Mouse (Mus musculus) forebrain, embryonic 12.5 days (tissue): ENCODE measurements around the gene Sox8. TPM values are rescaled to one million over a fixed set of nuclear protein-coding genes. Genes with fewer than 3 reads are reported as not detected.

Experiments used
- ATAC-seq: fragments of 200-750 bp; cut with Nextera tagmentation; 2 replicates; pipeline ENCODE4 v1.8.0; 2017; ENCODE audit warnings: moderate TSS enrichment; ENCODE audit not compliant: low FRiP score
- H3K27ac ChIP-seq: fragments of 300-500 bp; sonication (generic); 2 replicates; pipeline ENCODE4 v1.5.1; 2016; ENCODE audit warnings: mild to moderate bottlenecking
- H3K27me3 ChIP-seq: fragments of 300-500 bp; sonication (generic); 2 replicates; pipeline ENCODE4 v1.6.1; 2016; ENCODE audit warnings: mild to moderate bottlenecking
- H3K36me3 ChIP-seq: fragments of 300-500 bp; sonication (generic); replicated peaks from 2 replicates; pipeline ENCODE4 v1.6.1; 2016; ENCODE audit warnings: mild to moderate bottlenecking
- H3K4me1 ChIP-seq: fragments of 300-500 bp; sonication (generic); 2 replicates; pipeline ENCODE4 v1.6.1; 2016
- H3K4me2 ChIP-seq: fragments of 300-500 bp; sonication (generic); 2 replicates; pipeline ENCODE4 v1.6.1; 2016; ENCODE audit warnings: mild to moderate bottlenecking, moderate library complexity
- H3K4me3 ChIP-seq: fragments of 300-500 bp; sonication (generic); replicated peaks from 2 replicates; pipeline ENCODE4 v1.5.1; 2016; ENCODE audit warnings: mild to moderate bottlenecking
- H3K9ac ChIP-seq: fragments of 300-500 bp; sonication (generic); 2 replicates; pipeline ENCODE4 v1.6.1; 2016; ENCODE audit warnings: mild to moderate bottlenecking
- H3K9me3 ChIP-seq: fragments of 300-500 bp; sonication (generic); 2 replicates; pipeline ENCODE4 v1.6.1; 2016
- WGBS: fragments of 180-500 bp; shearing (Covaris S2); methylation state at CpG from one replicate; pipeline ENCODE4 v1.1.7; 2016; 5-methylcytosine and 5-hydroxymethylcytosine counted together
- polyA plus RNA-seq: library from polyadenylated mRNA; unstranded; fragments of >200 nt; fragmentation: Nextera tagmentation; extraction: Ambion mirVana; gene quantifications from 2 replicates; pipeline ENCODE4 v1.2.1, GENCODE M21; 2016

Sox8 gene
- polyA plus RNA-seq, 1 experiment from 2014 or later, result 10.3 TPM

GRCm38 (mm10) chr17:25541768-25542167 is 28.7 kb downstream of the Sox8 start:
- no peak for ATAC-seq
- 0 out of 2 replicates have a peak, but pooled peaks cover 2% of the 10 kb centered on the region for H3K9me3 ChIP-seq
- H3K27ac ChIP-seq, result no peak overlapping the region
- peaks cover 18% of the 10 kb centered on the region for H3K4me1 ChIP-seq
- no peaks in the 10 kb centered on the region for H3K36me3 ChIP-seq
- no peak overlapping the region for H3K4me3 ChIP-seq
- no peak overlapping the region for H3K9ac ChIP-seq
- no peak overlapping the region for H3K4me2 ChIP-seq
- WGBS, result 93% methylated on average over 4 of the region's 4 CpGs
- no peaks in the 10 kb centered on the region; the same call in 1 of the 2 replicates for H3K27me3 ChIP-seq

GRCm38 (mm10) chr17:25540731-25541130 is 29.8 kb downstream of the Sox8 start:
- no peak overlapping the region for H3K9ac ChIP-seq
- 0 out of 2 replicates have a peak, but pooled peaks cover 2% of the 10 kb centered on the region for H3K9me3 ChIP-seq
- no peak for ATAC-seq
- no peak overlapping the region for H3K4me3 ChIP-seq
- H3K27ac ChIP-seq, result no peak overlapping the region
- no peaks in the 10 kb centered on the region for H3K36me3 ChIP-seq
- no peak overlapping the region for H3K4me2 ChIP-seq
- H3K4me1 ChIP-seq, result peaks cover 18% of the 10 kb centered on the region
- 80% methylated on average over 5 of the region's 5 CpGs for WGBS
- no peaks in the 10 kb centered on the region; the same call in 1 of the 2 replicates for H3K27me3 ChIP-seq

GRCm38 (mm10) chr17:25538945-25539875 is 31.3 kb downstream of the Sox8 start:
- H3K4me1 ChIP-seq, result peaks cover 18% of the 10 kb centered on the region
- peak overlapping the region; percentile 27; the same call in 1 of the 2 replicates for H3K9ac ChIP-seq
- 0 out of 2 replicates have a peak, but pooled peaks cover 2% of the 10 kb centered on the region for H3K9me3 ChIP-seq
- peak; percentile 73 for ATAC-seq
- no peaks in the 10 kb centered on the region; the same call in 1 of the 2 replicates for H3K27me3 ChIP-seq
- H3K36me3 ChIP-seq, result no peaks in the 10 kb centered on the region
- 13% methylated on average over 27 of the region's 27 CpGs for WGBS
- H3K27ac ChIP-seq, result peak overlapping the region; percentile 72
- H3K4me2 ChIP-seq, result peak overlapping the region; percentile 42
- peak overlapping the region; percentile 14; the same call in 1 of the 2 replicates for H3K4me3 ChIP-seq

- Histone ChIP-seq H3K4me1 (no peaks in the 10 kb centered on the region), H3K9me3 (no peaks in the 10 kb centered on the region), H3K4me3 (no peak overlapping the region), H3K4me2 (no peak overlapping the region), H3K36me3 (no peaks in the 10 kb centered on the region), H3K27me3 (0 out of 2 replicates have a peak, but pooled peaks cover 3% of the 10 kb centered on the region), H3K9ac (no peak overlapping the region), H3K27ac (no peak overlapping the region)
- ATAC-seq, result no peak
- WGBS, result 73% methylated on average over 8 of the region's 8 CpGs
These were observed 40.0 kb downstream of the Sox8 start for GRCm38 (mm10) chr17:25530357-25531022.

GRCm38 (mm10) chr17:25522080-25522479 is 48.4 kb downstream of the Sox8 start:
- WGBS, result 86% methylated on average over 12 of the region's 12 CpGs
- Histone ChIP-seq H3K4me1 (peaks cover 16% of the 10 kb centered on the region), H3K9me3 (no peaks in the 10 kb centered on the region)

GRCm38 (mm10) chr17:25520492-25520891 is 50.0 kb downstream of the Sox8 start:
- 67% methylated on average over 9 of the region's 9 CpGs for WGBS
- ATAC-seq, result no peak
- no peak overlapping the region for H3K27ac ChIP-seq

More at GRCm38 (mm10) chr17:25522080-25522479, 48.4 kb downstream of the Sox8 start:
- Histone ChIP-seq H3K9ac (no peak overlapping the region), H3K27me3 (0 out of 2 replicates have a peak, but pooled peaks cover 4% of the 10 kb centered on the region), H3K36me3 (no peaks in the 10 kb centered on the region), H3K27ac (no peak overlapping the region), H3K4me2 (no peak overlapping the region), H3K4me3 (no peak overlapping the region)
- no peak for ATAC-seq

GRCm38 (mm10) chr17:25519511-25519910 is 51.0 kb downstream of the Sox8 start:
- H3K27me3 ChIP-seq, result 0 out of 2 replicates have a peak, but pooled peaks cover 1% of the 10 kb centered on the region
- WGBS, result 76% methylated on average over 5 of the region's 5 CpGs
- H3K4me1 ChIP-seq, result peaks cover 19% of the 10 kb centered on the region
- H3K4me3 ChIP-seq, result no peak overlapping the region
- no peak overlapping the region for H3K9ac ChIP-seq
- H3K9me3 ChIP-seq, result no peaks in the 10 kb centered on the region
- ATAC-seq, result no peak
- no peak overlapping the region for H3K27ac ChIP-seq
- no peaks in the 10 kb centered on the region for H3K36me3 ChIP-seq
- H3K4me2 ChIP-seq, result no peak overlapping the region

More at GRCm38 (mm10) chr17:25520492-25520891, 50.0 kb downstream of the Sox8 start:
- peaks cover 19% of the 10 kb centered on the region for H3K4me1 ChIP-seq
- 0 out of 2 replicates have a peak, but pooled peaks cover 4% of the 10 kb centered on the region for H3K27me3 ChIP-seq
- H3K4me3 ChIP-seq, result no peak overlapping the region
- H3K36me3 ChIP-seq, result no peaks in the 10 kb centered on the region
- no peak overlapping the region for H3K4me2 ChIP-seq
- H3K9ac ChIP-seq, result no peak overlapping the region
- no peaks in the 10 kb centered on the region for H3K9me3 ChIP-seq

- ATAC-seq, result 0 out of 2 replicates have a peak, but pooled peaks have one; percentile 67
- H3K27me3 ChIP-seq, result no peaks in the 10 kb centered on the region
- H3K9ac ChIP-seq, result no peak overlapping the region
- H3K4me1 ChIP-seq, result peaks cover 19% of the 10 kb centered on the region
- H3K4me2 ChIP-seq, result no peak overlapping the region
- H3K27ac ChIP-seq, result 0 out of 2 replicates have a peak overlapping the region, but pooled peaks have one; percentile 37
- 66% methylated on average over 17 of the region's 17 CpGs for WGBS
- H3K4me3 ChIP-seq, result no peak overlapping the region
- H3K9me3 ChIP-seq, result peaks cover 3% of the 10 kb centered on the region; the same call in 1 of the 2 replicates
- H3K36me3 ChIP-seq, result no peaks in the 10 kb centered on the region
These were observed 52.3 kb downstream of the Sox8 start for GRCm38 (mm10) chr17:25518144-25518543.

- no peak overlapping the region for H3K9ac ChIP-seq
- peaks cover 19% of the 10 kb centered on the region for H3K4me1 ChIP-seq
- 48% methylated on average over 5 of the region's 5 CpGs for WGBS
- ATAC-seq, result no peak
- no peak overlapping the region for H3K27ac ChIP-seq
- H3K4me2 ChIP-seq, result no peak overlapping the region
- no peaks in the 10 kb centered on the region for H3K36me3 ChIP-seq
- H3K4me3 ChIP-seq, result no peak overlapping the region
- peaks cover 3% of the 10 kb centered on the region; the same call in 1 of the 2 replicates for H3K9me3 ChIP-seq
- no peaks in the 10 kb centered on the region for H3K27me3 ChIP-seq
These were observed 54.2 kb downstream of the Sox8 start for GRCm38 (mm10) chr17:25516315-25516714.

Other genes with a start within 250 kb of the Sox8 start
- gene Tpsab1, start 225.1 kb downstream of the Sox8 start, polyA plus RNA-seq, result not detected in 2 replicates
- not detected in 2 replicates for gene Tpsb2, start 204.4 kb downstream of the Sox8 start, polyA plus RNA-seq
- 0.29 and 0.45 TPM in 2 replicates for gene Tpsg1, start 201.4 kb downstream of the Sox8 start, polyA plus RNA-seq
- 7.8 and 7.9 TPM in 2 replicates for gene Cacna1h, start 136.9 kb downstream of the Sox8 start, polyA plus RNA-seq
- gene Tekt4, start 116.1 kb downstream of the Sox8 start, polyA plus RNA-seq, result 0.19 and 0.31 TPM in 2 replicates
- gene Sstr5, start 73.4 kb downstream of the Sox8 start, polyA plus RNA-seq, result 0.10 TPM in 1 of 2 replicates, not detected in the other
- 17.8 and 21.0 TPM in 2 replicates for gene Lmf1, start 8.4 kb upstream of the Sox8 start, polyA plus RNA-seq
- gene Gng13, start 146.5 kb upstream of the Sox8 start, polyA plus RNA-seq, result 1.7 and 1.9 TPM in 2 replicates
- 39.6 and 41.8 TPM in 2 replicates for gene Chtf18, start 156.7 kb upstream of the Sox8 start, polyA plus RNA-seq
- 18.0 and 19.6 TPM in 2 replicates for gene Rpusd1, start 157.0 kb upstream of the Sox8 start, polyA plus RNA-seq
- gene Mslnl, start 165.4 kb upstream of the Sox8 start, polyA plus RNA-seq, result 0.18 TPM in 1 of 2 replicates, not detected in the other
- 0.28 and 0.50 TPM in 2 replicates for gene Msln, start 183.7 kb upstream of the Sox8 start, polyA plus RNA-seq
- 25.6 and 26.0 TPM in 2 replicates for gene Narfl, start 203.1 kb upstream of the Sox8 start, polyA plus RNA-seq
- gene Haghl, start 215.0 kb upstream of the Sox8 start, polyA plus RNA-seq, result 99.1 and 100 TPM in 2 replicates
- 0.32 and 0.69 TPM in 2 replicates for gene Ccdc78, start 215.9 kb upstream of the Sox8 start, polyA plus RNA-seq
- 76.7 and 80.8 TPM in 2 replicates for gene Fam173a, start 222.2 kb upstream of the Sox8 start, polyA plus RNA-seq
- gene AC134908.4, start 225.0 kb upstream of the Sox8 start, polyA plus RNA-seq, result not detected in 2 replicates
- 61.2 and 79.6 TPM in 2 replicates for gene Metrn, start 226.4 kb upstream of the Sox8 start, polyA plus RNA-seq
- gene Fbxl16, start 238.4 kb upstream of the Sox8 start, polyA plus RNA-seq, result 21.0 and 23.7 TPM in 2 replicates